Mouse (Mus musculus) heart, embryonic 10.5 days (tissue): ENCODE results near the gene Gm12166. TPM values are rescaled to one million over a fixed set of nuclear protein-coding genes. Genes with fewer than 3 reads are reported as not detected.
"Not testable (repeated sequence)": the region's sequence is repeated elsewhere in the genome, so short reads cannot be mapped to it uniquely, and the experiment has no call there.

Source experiments
- DNase-seq: peaks from one replicate; pipeline ENCODE4 v3.0.0-alpha.2; 2017; ENCODE audit warnings: low spot score
- H3K27ac ChIP-seq: fragments of 300-500 bp; sonication (generic); 2 replicates; pipeline ENCODE4 v1.5.1; 2016; ENCODE audit warnings: mild to moderate bottlenecking
- H3K27me3 ChIP-seq: fragments of 300-500 bp; sonication (generic); 2 replicates; pipeline ENCODE4 v1.6.1; 2016; ENCODE audit warnings: mild to moderate bottlenecking; ENCODE audit not compliant: poor library complexity, insufficient read depth, severe bottlenecking
- H3K36me3 ChIP-seq: fragments of 300-500 bp; sonication (generic); 2 replicates; pipeline ENCODE4 v1.6.1; 2016; ENCODE audit warnings: mild to moderate bottlenecking, moderate library complexity
- H3K4me1 ChIP-seq: fragments of 300-500 bp; sonication (generic); 2 replicates; pipeline ENCODE4 v1.6.1; 2016; ENCODE audit warnings: mild to moderate bottlenecking
- H3K4me3 ChIP-seq: fragments of 300-500 bp; sonication (generic); 2 replicates; pipeline ENCODE4 v1.5.1; 2016; ENCODE audit warnings: mild to moderate bottlenecking, moderate library complexity
- H3K9me3 ChIP-seq: fragments of 300-500 bp; sonication (generic); 2 replicates; pipeline ENCODE4 v1.6.1; 2016; ENCODE audit warnings: mild to moderate bottlenecking, moderate library complexity
- WGBS: fragments of 180-500 bp; shearing (Covaris S2); methylation state at CpG from one replicate; pipeline ENCODE4 v1.1.7; 2016; 5-methylcytosine and 5-hydroxymethylcytosine counted together
- polyA plus RNA-seq: library from polyadenylated mRNA; unstranded; fragments of >200 nt; fragmentation: Nextera tagmentation; extraction: Ambion mirVana; gene quantifications from 2 replicates; pipeline ENCODE4 v1.2.1, GENCODE M21; 2016

The Gm12166 gene
- polyA plus RNA-seq, result 4.3 and 4.5 TPM in 2 replicates

DNA sequence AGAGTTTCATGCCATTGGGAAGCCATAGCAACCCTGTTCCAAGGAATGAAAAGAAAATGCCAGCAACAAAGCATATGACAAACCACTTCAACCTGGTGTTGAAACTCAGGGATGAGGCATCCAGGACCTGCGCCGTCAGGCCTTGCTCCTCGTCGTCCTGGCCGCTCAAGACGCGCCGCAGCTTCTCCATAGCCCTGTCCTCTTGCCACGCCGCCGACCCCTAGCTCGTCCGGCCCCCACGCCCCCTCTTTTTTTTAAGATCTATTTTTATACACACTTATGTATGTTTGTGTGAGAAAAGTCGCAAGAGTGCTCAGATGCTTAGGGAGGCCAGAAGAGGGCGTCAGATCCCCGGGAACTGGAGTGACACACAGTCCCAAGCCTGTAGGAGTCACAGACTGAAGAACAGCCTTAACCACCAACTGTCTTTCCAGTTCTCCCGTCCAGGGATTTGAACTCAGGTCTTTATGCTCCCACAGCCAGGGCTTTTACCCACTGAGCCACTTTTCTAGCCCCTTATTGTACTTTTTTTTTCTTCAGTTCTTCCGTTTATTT lies at the start of gene Gm12166:
Gene Gm12166, minus strand, starts transcription at position 217 of the 555 bp plus-strand sequence.
- H3K27me3 ChIP-seq, H3K36me3 ChIP-seq, DNase-seq, H3K27ac ChIP-seq, H3K9me3 ChIP-seq: not testable (repeated sequence)
- WGBS, result 33% methylated on average over 19 of the region's 19 CpGs
- Histone ChIP-seq H3K4me1 (peaks cover 21% of the 10 kb centered on the region), H3K4me3 (peak within 1 kb of the TSS; percentile 37; the same call in 1 of the 2 replicates)

GRCm38 (mm10) chr11:46097062-46097461 lies 44.9 kb upstream of the Gm12166 start:
- peaks cover 27% of the 10 kb centered on the region; the same call in 1 of the 2 replicates for H3K4me1 ChIP-seq
- peaks cover 86% of the 10 kb centered on the region for H3K36me3 ChIP-seq
- 71% methylated on average over 3 of the region's 3 CpGs for WGBS
- H3K27me3 ChIP-seq, result no peaks in the 10 kb centered on the region
- no peak overlapping the region for H3K4me3 ChIP-seq
- peak overlapping the region; percentile 31 for H3K27ac ChIP-seq
- H3K9me3 ChIP-seq, result no peaks in the 10 kb centered on the region
- DNase-seq, result no peak

GRCm38 (mm10) chr11:46096265-46096649 lies 44.1 kb upstream of the Gm12166 start:
- 89% methylated on average over 6 of the region's 6 CpGs for WGBS
- Histone ChIP-seq H3K27ac (peak overlapping the region; percentile 62), H3K36me3 (peaks cover 78% of the 10 kb centered on the region), H3K4me1 (peaks cover 31% of the 10 kb centered on the region), H3K27me3 (no peaks in the 10 kb centered on the region), H3K4me3 (no peak overlapping the region), H3K9me3 (no peaks in the 10 kb centered on the region)
- DNase-seq, result no peak

- DNase-seq, result no peak
- Histone ChIP-seq H3K36me3 (peaks cover 72% of the 10 kb centered on the region), H3K27me3 (no peaks in the 10 kb centered on the region), H3K9me3 (no peaks in the 10 kb centered on the region), H3K4me1 (peaks cover 37% of the 10 kb centered on the region), H3K27ac (peak overlapping the region; percentile 62), H3K4me3 (no peak overlapping the region)
- 68% methylated on average over 9 of the region's 9 CpGs for WGBS
Observed at GRCm38 (mm10) chr11:46095477-46096264, 43.5 kb upstream of the Gm12166 start.

DNA sequence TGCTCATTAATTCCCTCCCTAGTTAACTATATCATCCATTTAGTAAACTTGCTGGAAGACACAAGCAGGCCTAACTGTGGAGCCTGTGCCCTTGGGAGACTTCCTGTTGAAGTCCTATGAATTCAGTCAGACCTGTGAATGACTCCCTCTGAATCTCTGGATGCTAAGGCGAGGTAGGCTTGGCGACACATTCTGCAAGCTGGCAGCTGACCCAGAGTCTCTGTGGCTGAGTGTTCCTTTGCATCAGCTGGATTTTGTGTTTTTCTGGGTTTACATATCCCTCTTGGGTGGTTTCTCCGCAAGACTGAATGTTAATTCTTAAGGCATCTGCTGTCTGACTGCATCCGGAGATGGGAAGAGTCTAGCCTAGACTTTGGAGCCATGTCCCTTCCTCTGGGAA lies 40.0 kb upstream of the Gm12166 start:
- Histone ChIP-seq H3K27ac (no peak overlapping the region), H3K4me1 (peaks cover 68% of the 10 kb centered on the region), H3K4me3 (no peak overlapping the region), H3K36me3 (peaks cover 43% of the 10 kb centered on the region), H3K9me3 (no peaks in the 10 kb centered on the region), H3K27me3 (no peaks in the 10 kb centered on the region)
- 82% methylated on average over 4 of the region's 4 CpGs for WGBS
- no peak for DNase-seq

DNA sequence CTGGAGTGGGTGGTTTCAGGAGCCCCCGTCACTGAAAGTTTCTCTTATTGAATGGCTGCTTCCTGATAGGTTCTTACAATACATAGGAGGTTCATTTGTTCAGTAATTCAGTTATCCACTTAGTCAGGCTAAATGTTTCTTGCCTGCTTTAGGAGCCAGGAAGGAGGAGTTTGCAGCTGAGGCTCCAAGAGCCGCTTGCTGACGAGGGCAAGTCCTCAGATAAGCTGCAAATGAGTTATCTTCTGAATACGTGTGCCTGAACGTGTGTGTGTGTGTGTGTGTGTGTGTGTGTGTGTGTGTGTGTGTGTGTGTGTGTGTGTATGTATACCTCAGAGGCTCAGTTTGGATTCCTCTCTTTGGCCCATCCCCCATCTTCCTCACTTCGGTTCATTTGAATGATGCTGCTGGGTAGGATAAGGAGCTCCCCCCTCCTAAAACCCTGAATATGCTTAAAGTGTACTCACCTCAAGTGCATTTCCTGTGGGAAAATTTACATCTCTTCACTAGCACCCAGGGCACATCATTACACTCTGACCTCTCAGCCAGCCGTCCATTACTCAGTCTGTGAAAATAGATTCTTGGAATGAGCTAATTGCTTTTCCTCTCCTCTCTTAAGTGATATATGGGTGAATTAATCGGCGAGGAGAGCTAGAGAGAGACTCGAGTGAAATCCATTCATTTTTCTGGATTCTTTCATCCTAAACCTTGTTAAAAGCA lies 39.0 kb upstream of the Gm12166 start:
- H3K36me3 ChIP-seq, result peaks cover 35% of the 10 kb centered on the region

GRCm38 (mm10) chr11:46090036-46090725 lies 38.1 kb upstream of the Gm12166 start:
- peak overlapping the region; percentile 74 for H3K27ac ChIP-seq
- 87% methylated on average over 10 of the region's 10 CpGs for WGBS
- H3K9me3 ChIP-seq, result no peaks in the 10 kb centered on the region
- peaks cover 29% of the 10 kb centered on the region for H3K36me3 ChIP-seq
- no peak overlapping the region for H3K4me3 ChIP-seq
- no peak for DNase-seq
- H3K4me1 ChIP-seq, result peaks cover 67% of the 10 kb centered on the region
- no peaks in the 10 kb centered on the region for H3K27me3 ChIP-seq

More for the DNA sequence above, 39.0 kb upstream of the Gm12166 start:
- H3K4me1 ChIP-seq, result peaks cover 68% of the 10 kb centered on the region
- no peak overlapping the region for H3K4me3 ChIP-seq
- no peaks in the 10 kb centered on the region for H3K27me3 ChIP-seq
- no peaks in the 10 kb centered on the region for H3K9me3 ChIP-seq
- DNase-seq, result no peak
- peak overlapping the region; percentile 74 for H3K27ac ChIP-seq
- WGBS, result 33% methylated on average over 10 of the region's 10 CpGs

GRCm38 (mm10) chr11:46089081-46089713 lies 37.1 kb upstream of the Gm12166 start:
- Histone ChIP-seq H3K4me3 (no peak overlapping the region), H3K27me3 (no peaks in the 10 kb centered on the region), H3K9me3 (no peaks in the 10 kb centered on the region), H3K36me3 (peaks cover 25% of the 10 kb centered on the region), H3K4me1 (peaks cover 71% of the 10 kb centered on the region), H3K27ac (peak overlapping the region; percentile 78)
- 45% methylated on average over 4 of the region's 4 CpGs for WGBS
- no peak for DNase-seq

- WGBS, result 84% methylated on average over 3 of the region's 3 CpGs
Observed at GRCm38 (mm10) chr11:46086446-46086845, 34.3 kb upstream of the Gm12166 start.

GRCm38 (mm10) chr11:46085398-46086163 lies 33.5 kb upstream of the Gm12166 start:
- 77% methylated on average over 10 of the region's 10 CpGs for WGBS
- no peaks in the 10 kb centered on the region for H3K9me3 ChIP-seq
- H3K27ac ChIP-seq, result peak overlapping the region; percentile 78
- H3K27me3 ChIP-seq, result no peaks in the 10 kb centered on the region
- peaks cover 27% of the 10 kb centered on the region; the same call in 1 of the 2 replicates for H3K36me3 ChIP-seq
- peaks cover 76% of the 10 kb centered on the region for H3K4me1 ChIP-seq
- DNase-seq, result no peak
- no peak overlapping the region for H3K4me3 ChIP-seq

More at GRCm38 (mm10) chr11:46086446-46086845, 34.3 kb upstream of the Gm12166 start:
- H3K4me3 ChIP-seq, result no peak overlapping the region
- H3K36me3 ChIP-seq, result peaks cover 27% of the 10 kb centered on the region; the same call in 1 of the 2 replicates
- peaks cover 84% of the 10 kb centered on the region for H3K4me1 ChIP-seq
- H3K27ac ChIP-seq, result peak overlapping the region; percentile 78
- no peaks in the 10 kb centered on the region for H3K9me3 ChIP-seq
- no peak for DNase-seq
- no peaks in the 10 kb centered on the region for H3K27me3 ChIP-seq

GRCm38 (mm10) chr11:46084568-46084967 lies 32.4 kb upstream of the Gm12166 start:
- Histone ChIP-seq H3K4me3 (no peak overlapping the region), H3K27me3 (no peaks in the 10 kb centered on the region), H3K9me3 (no peaks in the 10 kb centered on the region), H3K27ac (peak overlapping the region; percentile 78), H3K36me3 (peaks cover 31% of the 10 kb centered on the region), H3K4me1 (peaks cover 66% of the 10 kb centered on the region)
- no peak for DNase-seq
- WGBS, result 72% methylated on average over 3 of the region's 3 CpGs
